Mouse (Mus musculus) liver, adult 2 months (tissue): ENCODE measurements at regions not wholly inside any gene's neighbourhood (a gene's known extent, or its start where the extent isn't known, plus 50 kb on each side); places are given as distances from the start of the nearest gene placed in this dataset.

ENCODE experiments used
- CTCF ChIP-seq: fragments of 200-500 bp; IDR thresholded peaks from 2 replicates; pipeline ENCODE4 v1.5.1; 2011; ENCODE audit warnings: low read depth, low read length, control low read depth
- POLR2A ChIP-seq: fragments of 200-500 bp; IDR thresholded peaks from 2 replicates; pipeline ENCODE4 v1.6.1; 2011; ENCODE audit warnings: low read length, control low read depth; ENCODE audit not compliant: insufficient read depth; ENCODE audit errors: extremely low read depth

DNA sequence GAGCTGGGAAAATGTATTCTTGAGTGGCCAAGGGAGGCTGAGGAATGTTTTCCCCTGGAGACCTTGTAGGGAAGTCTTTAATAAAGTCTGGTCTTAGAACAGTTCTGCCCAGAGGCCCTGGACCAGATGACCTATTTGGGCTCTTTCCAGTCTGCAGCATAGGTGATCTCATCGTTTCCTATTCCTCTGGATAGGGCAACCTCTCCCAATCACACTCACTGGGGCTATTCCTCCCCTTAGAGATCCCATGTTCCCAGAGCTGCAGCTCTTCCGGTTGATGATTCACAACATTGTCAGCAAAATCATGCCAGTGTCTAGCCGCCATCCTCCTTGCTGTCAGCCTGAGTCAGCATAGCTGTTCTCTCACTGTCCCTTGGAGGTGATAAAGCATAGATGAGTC, 60.1 kb upstream of the Pja1 start:
- TF ChIP-seq CTCF (no peak), POLR2A (no peak)
